Mouse (Mus musculus): Measurements from ENCODE around the gene Xrcc5.

Gene Xrcc5

GRCm38 (mm10) chr1:72307317-72307798 is at the start of gene Xrcc5:
Gene Xrcc5, plus strand, starts transcription at chr1:72307421.
- DNase-seq: peak; percentile 96 to 97

- no peak for DNase-seq
Observed at GRCm38 (mm10) chr1:72263099-72263498, 44.1 kb upstream of the Xrcc5 start.

- peak; percentile 20 to 47 for DNase-seq
Observed at GRCm38 (mm10) chr1:72278085-72278484, 29.1 kb upstream of the Xrcc5 start.

- DNase-seq: no peak
Observed at GRCm38 (mm10) chr1:72282604-72283003, 24.6 kb upstream of the Xrcc5 start.

GRCm38 (mm10) chr1:72283992-72284485 is 23.2 kb upstream of the Xrcc5 start, which contains the start of the genes Pecr and Tmem169:
Gene Pecr, minus strand, starts transcription at chr1:72284314.
Gene Tmem169, plus strand, starts transcription at chr1:72284369.
- peak; percentile 97 to 98 for DNase-seq

- DNase-seq: peak; percentile 53 to 61
Observed at GRCm38 (mm10) chr1:72284539-72284938, 22.7 kb upstream of the Xrcc5 start.

- peak; percentile 16 to 21 for DNase-seq
Observed at GRCm38 (mm10) chr1:72286904-72287303, 20.3 kb upstream of the Xrcc5 start.

GRCm38 (mm10) chr1:72287893-72288292 is 19.3 kb upstream of the Xrcc5 start:
- no peak for DNase-seq

GRCm38 (mm10) chr1:72288527-72289150 is 18.6 kb upstream of the Xrcc5 start:
- no peak for DNase-seq

- no peak for DNase-seq
Observed at GRCm38 (mm10) chr1:72290896-72291295, 16.3 kb upstream of the Xrcc5 start.

- DNase-seq: no peak
Observed at GRCm38 (mm10) chr1:72291421-72291820, 15.8 kb upstream of the Xrcc5 start.

GRCm38 (mm10) chr1:72291925-72292324 is 15.3 kb upstream of the Xrcc5 start:
- DNase-seq: no peak

- no peak for DNase-seq
Observed at GRCm38 (mm10) chr1:72293869-72294663, 13.2 kb upstream of the Xrcc5 start.

GRCm38 (mm10) chr1:72295746-72296145 is 11.5 kb upstream of the Xrcc5 start:
- no peak for DNase-seq

GRCm38 (mm10) chr1:72301845-72302244 is 5.4 kb upstream of the Xrcc5 start:
- DNase-seq: no peak

- no peak for DNase-seq
Observed at GRCm38 (mm10) chr1:72306241-72306640, 980 bp upstream of the Xrcc5 start.

- peak; percentile 78 to 82 for DNase-seq
Observed at GRCm38 (mm10) chr1:72306679-72307181, 491 bp upstream of the Xrcc5 start.

GRCm38 (mm10) chr1:72308919-72309318 is 1.7 kb downstream of the Xrcc5 start:
- no peak for DNase-seq

GRCm38 (mm10) chr1:72309744-72310424 is 2.7 kb downstream of the Xrcc5 start:
- no peak for DNase-seq

GRCm38 (mm10) chr1:72312701-72313398 is 5.6 kb downstream of the Xrcc5 start:
- no peak for DNase-seq

GRCm38 (mm10) chr1:72313399-72314039 is 6.3 kb downstream of the Xrcc5 start:
- peak in 1 of 2 experiments; percentile 85 for DNase-seq

- DNase-seq: no peak
Observed at GRCm38 (mm10) chr1:72315447-72315846, 8.2 kb downstream of the Xrcc5 start.

Measured in cerebellum, postnatal 10 days (tissue).